Comparison of ENCODE assay signal across 8 mouse cellular contexts in the genomic region with DNA sequence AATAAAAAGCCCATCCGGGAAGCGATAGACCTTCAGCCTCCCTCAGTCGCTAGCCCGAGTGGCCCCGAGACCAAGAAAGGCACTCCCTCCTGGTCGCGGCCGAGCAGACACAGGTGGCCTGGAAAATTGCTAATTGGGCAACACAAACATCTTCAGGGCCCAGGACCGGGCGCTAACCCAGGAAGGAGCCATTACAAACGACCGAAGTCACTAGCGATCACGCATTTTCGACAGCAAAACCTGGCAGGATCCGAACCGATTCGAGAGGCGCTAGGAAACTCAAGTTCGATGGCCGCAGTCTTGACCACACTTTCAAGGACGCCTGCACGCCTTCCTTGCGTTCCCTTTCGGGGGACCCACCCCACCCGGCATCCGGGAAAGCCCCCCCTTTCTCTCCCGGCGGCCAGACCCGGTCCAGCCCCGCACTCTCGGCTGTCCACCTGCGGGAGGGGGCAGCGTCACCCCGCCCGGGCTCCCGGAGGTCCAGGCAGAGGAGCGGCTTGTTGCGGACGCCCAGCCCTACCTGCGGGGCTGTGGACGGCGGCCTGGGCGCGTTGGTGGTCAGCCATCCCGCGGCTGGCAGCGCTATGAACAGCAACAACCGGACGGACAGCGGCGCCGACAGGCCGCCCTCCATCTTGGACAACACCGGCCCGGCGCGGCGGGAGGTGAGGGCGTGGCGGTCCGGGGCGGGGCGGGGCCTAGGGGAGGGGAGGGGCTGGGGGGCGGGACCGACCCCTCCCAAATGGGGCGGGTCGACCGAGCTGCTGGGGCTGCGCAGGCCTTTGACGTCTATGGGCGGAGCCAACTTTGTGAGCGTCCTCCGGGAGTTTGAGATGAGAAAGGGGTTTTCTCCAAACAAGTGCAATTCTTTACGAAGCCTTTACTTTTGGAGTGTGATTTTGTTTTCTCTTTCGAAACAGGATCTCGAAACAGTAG. TPM values are rescaled to one million over a fixed set of nuclear protein-coding genes. Genes with fewer than 3 reads are reported as not detected.
DNase-seq lines count a peak whose midpoint lies in the region; ATAC-seq lines count a peak whose summit lies in the region.

No protein-coding gene starts in this region.

- H3K36me3 ChIP-seq in hindbrain, embryonic 15.5 days, result no peaks in the 10 kb centered on the region

- peak; percentile 89 for DNase-seq in T-cell, adult 2 months (ENCODE audit: low spot score)
- DNase-seq in cerebellum, postnatal 25 days, result peak; percentile 88 to 95
- peak; percentile 77 to 80 for DNase-seq in frontal cortex, postnatal 36 days (ENCODE audit: low spot score in 2 of 2)
- peak; percentile 76 to 79 for DNase-seq in layer of hippocampus, postnatal 36 days
- DNase-seq in lung, postnatal 25 days (ENCODE audit: low spot score), result peak; percentile 89
- DNase-seq in retina, adult 2 months (ENCODE audit: low read depth, low spot score), result peak; percentile 75
- peak; percentile 89 for DNase-seq in thymus, postnatal 25 days

- peak overlapping the region; percentile 84 for H3K4me3 ChIP-seq in hindbrain, embryonic 15.5 days

- H3K9me3 ChIP-seq in hindbrain, embryonic 15.5 days, result no peaks in the 10 kb centered on the region

- peak overlapping the region; percentile 75 for H3K9ac ChIP-seq in hindbrain, embryonic 15.5 days

- H3K27ac ChIP-seq in hindbrain, embryonic 15.5 days (replicated peaks), result peak overlapping the region; percentile 80

- under 1% methylated on average over 59 of the region's 77 CpGs for WGBS in hindbrain, embryonic 15.5 days

- H3K27me3 ChIP-seq in hindbrain, embryonic 15.5 days, result no peaks in the 10 kb centered on the region

- H3K4me2 ChIP-seq in hindbrain, embryonic 15.5 days, result peak overlapping the region; percentile 80

- H3K4me1 ChIP-seq in hindbrain, embryonic 15.5 days (replicated peaks), result peaks cover 28% of the 10 kb centered on the region; the same call in 1 of the 2 replicates

- ATAC-seq in hindbrain, embryonic 15.5 days (ENCODE audit: low FRiP score, low read depth), result peak; percentile 91

RNA-seq across cellular contexts. Expression of a gene that starts 12.1 kb away (rescaled TPM):
- 49.3 and 51.2 TPM in 2 replicates for polyA plus RNA-seq in hindbrain, embryonic 15.5 days (2015; fragmentation: Nextera tagmentation; extraction: Ambion mirVana)
- 10 to 100 TPM; 15.9 to 19.5 TPM for total RNA-seq in layer of hippocampus, postnatal 36 days (2021)

RNA-seq across cellular contexts. Expression of a gene that starts 12.2 kb away (rescaled TPM):
- polyA plus RNA-seq in hindbrain, embryonic 15.5 days (2015; fragmentation: Nextera tagmentation; extraction: Ambion mirVana), result 44.6 and 45.4 TPM in 2 replicates
- total RNA-seq in layer of hippocampus, postnatal 36 days (2021), result 10 to 100 TPM; 34.9 to 37.9 TPM

RNA-seq across cellular contexts. Expression of a gene that starts 51.8 kb away (rescaled TPM):
- polyA plus RNA-seq in hindbrain, embryonic 15.5 days (2015; fragmentation: Nextera tagmentation; extraction: Ambion mirVana), result 0.21 and 0.22 TPM in 2 replicates
- under 1 TPM; 0.13 to 0.17 TPM for total RNA-seq in layer of hippocampus, postnatal 36 days (2021)

RNA-seq across cellular contexts. Expression of a gene that starts 54.7 kb away (rescaled TPM):
- polyA plus RNA-seq in hindbrain, embryonic 15.5 days (2015; fragmentation: Nextera tagmentation; extraction: Ambion mirVana), result 27.6 and 30.7 TPM in 2 replicates
- total RNA-seq in layer of hippocampus, postnatal 36 days (2021), result 10 to 100 TPM; 15.0 to 19.1 TPM

Comparison
In these comparisons a context has a peak if more than half of its experiments do, and no peak if none do; other contexts are left out.
1. Peak in every context shown above with its lines: DNase-seq, ATAC-seq, H3K4me3 ChIP-seq and H3K27ac ChIP-seq.